Mouse (Mus musculus): Measurements from ENCODE around the gene Pomgnt2.

DNA sequence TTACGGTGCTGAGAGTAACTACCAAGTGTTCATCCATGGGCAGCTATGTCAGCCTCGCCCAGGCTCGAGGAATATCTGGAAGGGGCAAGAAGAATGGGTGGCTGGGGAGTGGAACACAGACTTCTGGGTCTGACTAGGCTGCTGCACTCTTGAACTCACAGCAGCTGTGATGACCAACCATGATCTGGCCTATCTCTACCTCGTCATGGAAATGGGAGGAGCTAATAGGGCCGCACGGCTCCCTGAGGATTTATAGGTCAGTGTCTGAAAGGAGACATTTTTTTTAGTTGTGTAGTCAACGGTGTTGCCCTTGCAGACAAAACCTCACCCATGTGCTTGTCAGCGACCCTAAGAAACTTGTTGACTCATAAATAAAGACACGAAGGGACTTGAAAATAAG, 15.9 kb downstream of the Pomgnt2 start:
- TF ChIP-seq ZC3H11A (IDR thresholded peaks at IDR 0.05; ENCODE audit: borderline replicate concordance, low read depth, low read length), result no peak
- TF ChIP-seq HCFC1 (IDR thresholded peaks at IDR 0.05; ENCODE audit: borderline replicate concordance, insufficient read depth, low read length), result no peak
- no peak for TF ChIP-seq CHD2 (IDR thresholded peaks at IDR 0.05; ENCODE audit: low read depth, low read length)
- no peak for TF ChIP-seq ZNF384 (IDR thresholded peaks at IDR 0.05; ENCODE audit: low read depth, low read length)

Data from ES-E14 (cell line).